22 mouse cellular contexts compared by ENCODE assay signal in genomic region chr7:76462361-76463001, GRCm38 (mm10).
DNase-seq lines count a peak whose midpoint lies in the region; ATAC-seq and TF ChIP-seq lines count a peak whose summit lies in the region.
"Had no signal": no experiment of that assay in that cellular context is flagged by ENCODE, and none has a peak within 500 bp of the region (broad histone marks: within the 10 kb centered on the region; RNA-seq: fewer than 3 reads in every experiment).

No protein-coding gene starts in this region.

- 44% methylated on average over 5 of the region's 5 CpGs for WGBS in kidney, postnatal 0 days

- H3K4me1 ChIP-seq in kidney, postnatal 0 days (replicated peaks; ENCODE audit: insufficient read depth, low read length), result no peaks in the 10 kb centered on the region
- peaks cover 14 to 30% of the 10 kb centered on the region in 2 experiments for H3K4me1 ChIP-seq in CH12.LX (ENCODE audit: control insufficient read depth in 1 of 2, insufficient read depth in 2 of 2)
- H3K4me1 ChIP-seq: heart, embryonic 15.5 days; hindbrain, embryonic 15.5 days; neural tube, embryonic 15.5 days had no signal

- H3K79me2 ChIP-seq in CH12.LX (replicated peaks; ENCODE audit: control insufficient read depth, extremely low read depth, insufficient read depth, poor library complexity, severe bottlenecking), result no peaks in the 10 kb centered on the region

- H3K9ac ChIP-seq in kidney, postnatal 0 days (ENCODE audit: low read depth, low read length), result no peak overlapping the region
- no peak overlapping the region for H3K9ac ChIP-seq in CH12.LX (ENCODE audit: insufficient read depth, low read depth)
- H3K9ac ChIP-seq: heart, embryonic 15.5 days; hindbrain, embryonic 15.5 days; midbrain, embryonic 13.5 days; neural tube, embryonic 15.5 days had no signal

- H3K27me3 ChIP-seq in kidney, postnatal 0 days (ENCODE audit: insufficient read depth, low read length), result no peaks in the 10 kb centered on the region
- no peaks in the 10 kb centered on the region for H3K27me3 ChIP-seq in CH12.LX (replicated peaks)
- H3K27me3 ChIP-seq: heart, embryonic 15.5 days; hindbrain, embryonic 15.5 days; midbrain, embryonic 13.5 days; neural tube, embryonic 15.5 days had no signal

- no peaks in the 10 kb centered on the region for H3K36me3 ChIP-seq in kidney, postnatal 0 days (ENCODE audit: insufficient read depth, low read length)
- H3K36me3 ChIP-seq in CH12.LX (replicated peaks in 1 of 2; ENCODE audit: control insufficient read depth in 1 of 2, insufficient read depth in 1 of 2, low read length in 1 of 2), result no peaks in the 10 kb centered on the region
- H3K36me3 ChIP-seq: heart, embryonic 15.5 days; hindbrain, embryonic 15.5 days; midbrain, embryonic 13.5 days; neural tube, embryonic 15.5 days had no signal

- no peaks in the 10 kb centered on the region for H3K9me3 ChIP-seq in kidney, postnatal 0 days (replicated peaks; ENCODE audit: low read length)
- no peaks in the 10 kb centered on the region for H3K9me3 ChIP-seq in CH12.LX (replicated peaks; ENCODE audit: low read length)
- H3K9me3 ChIP-seq: heart, embryonic 15.5 days; hindbrain, embryonic 15.5 days; midbrain, embryonic 13.5 days; neural tube, embryonic 15.5 days had no signal

- no peak; the same call in 1 of the 2 replicates for TF ChIP-seq RAD21 in CH12.LX (IDR thresholded peaks at IDR 0.05; ENCODE audit: low read depth, low read length)

- no peak overlapping the region for H3K4me2 ChIP-seq in kidney, postnatal 0 days (ENCODE audit: low read length)
- peak overlapping the region; percentile 93 for H3K4me2 ChIP-seq in CH12.LX (ENCODE audit: insufficient read depth, low read depth, poor library complexity, severe bottlenecking)
- H3K4me2 ChIP-seq: heart, embryonic 15.5 days; hindbrain, embryonic 15.5 days; midbrain, embryonic 13.5 days; neural tube, embryonic 15.5 days had no signal

- peak; percentile 98 for TF ChIP-seq EP300 in CH12.LX (IDR thresholded peaks at IDR 0.05; ENCODE audit: low read length)

- ATAC-seq in kidney, postnatal 0 days (replicated peaks; ENCODE audit: low FRiP score, low read depth), result no peak
- ATAC-seq in hematopoietic stem cell, adult 5-6 weeks (replicated peaks in 1 of 2; ENCODE audit: insufficient read depth in 1 of 2, low FRiP score in 2 of 2, low TSS enrichment in 1 of 2, low read depth in 1 of 2, poor library complexity in 2 of 2, severe bottlenecking in 2 of 2), result peak; percentile 48 to 72; a peak in 3 of 4 replicates
- ATAC-seq: CD4-positive, CD25-positive, alpha-beta regulatory T cell, adult 4 months; midbrain, embryonic 13.5 days had no signal

- H3K4me3 ChIP-seq in kidney, postnatal 0 days (replicated peaks; ENCODE audit: low read depth, low read length), result no peak overlapping the region
- no peak overlapping the region for H3K4me3 ChIP-seq in CH12.LX (replicated peaks in 1 of 3; ENCODE audit: low read depth in 2 of 3, low read length in 2 of 3, poor library complexity in 1 of 3)
- H3K4me3 ChIP-seq: gastrocnemius, adult 2 months; heart, adult 2 months; heart, embryonic 15.5 days; hindbrain, embryonic 15.5 days; midbrain, embryonic 13.5 days; myocyte; neural tube, embryonic 15.5 days had no signal

- no peak for TF ChIP-seq CTCF in kidney, postnatal 0 days (IDR thresholded peaks at IDR 0.05; ENCODE audit: low read depth)
- no peak for TF ChIP-seq CTCF in CH12.LX (conservative IDR thresholded peaks at IDR 0.05 in 1 of 2, IDR thresholded peaks at IDR 0.05 in 1 of 2; ENCODE audit: low read depth in 2 of 2, low read length in 2 of 2)

- no peak overlapping the region for H3K27ac ChIP-seq in kidney, postnatal 0 days
- peak overlapping the region; percentile 28 for H3K27ac ChIP-seq in CH12.LX (ENCODE audit: insufficient read depth, low read depth)
- H3K27ac ChIP-seq: gastrocnemius, adult 2 months; heart, adult 2 months; heart, embryonic 15.5 days; hindbrain, embryonic 15.5 days; macrophage; midbrain, embryonic 13.5 days; neural tube, embryonic 15.5 days had no signal

- in situ Hi-C loops in CH12.LX (cut with MboI; ENCODE audit: low pct_ligation_motif_present, low pct_unique_long_range_greater_than_20kb, low sequenced_read_pairs), result no loop called here

- no peak for TF ChIP-seq POLR2A in CH12.LX (IDR thresholded peaks at IDR 0.05; ENCODE audit: low read depth, low read length)

- peak; percentile 1 for DNase-seq in kidney, postnatal 0 days (ENCODE audit: low spot score)
- no peak for DNase-seq in kidney, adult 9 months
- peak; percentile 41 to 44 for DNase-seq in B cell, adult 2 months
- DNase-seq in CH12.LX (ENCODE audit: extremely low read depth), result peak; percentile 90
- no peak for DNase-seq in gastrocnemius, postnatal 25 days
- DNase-seq in right cerebral cortex, adult 18-20 months, result no peak
- DNase-seq: cerebellum, adult 11 months; cerebellum, postnatal 36 days; gastrocnemius, adult 2 months; heart, adult 2 months; kidney, adult 11 months; kidney, postnatal 14 days; lung, adult 2 months; thymus, postnatal 25 days had no signal

- dilution Hi-C loops in CH12.LX (cut with MboI; ENCODE audit: extremely low pct_ligation_motif_present, extremely low pct_unique_long_range_greater_than_20kb, low sequenced_read_pairs), result no loop called here

TF ChIP-seq in CH12.LX, 34 proteins besides CTCF, POLR2A, EP300 and RAD21:
- TF ChIP-seq NELFE (IDR thresholded peaks at IDR 0.05; ENCODE audit: low read depth, low read length) (no peak), RCOR1 (conservative IDR thresholded peaks at IDR 0.05; ENCODE audit: low read depth, low read length) (peak; percentile 91), PAX5 (IDR thresholded peaks at IDR 0.05; ENCODE audit: low read length) (no peak), MAFK (IDR thresholded peaks at IDR 0.05; ENCODE audit: insufficient replicate concordance, low read length) (peak; percentile 92), JUND (conservative IDR thresholded peaks at IDR 0.05; ENCODE audit: low read depth, low read length) (peak; percentile 74), ELF1 (IDR thresholded peaks at IDR 0.05; ENCODE audit: low read depth, low read length) (peak; percentile 43; the same call in 1 of the 2 replicates), BHLHE40 (IDR thresholded peaks at IDR 0.05; ENCODE audit: low read depth, low read length) (peak; percentile 98), MAX (IDR thresholded peaks at IDR 0.05; ENCODE audit: low read length) (peak; percentile 57; the same call in 1 of the 2 replicates), HCFC1 (IDR thresholded peaks at IDR 0.05; ENCODE audit: low read depth, low read length) (no peak), MXI1 (IDR thresholded peaks at IDR 0.05; ENCODE audit: low read depth, low read length) (no peak), MAZ (IDR thresholded peaks at IDR 0.05; ENCODE audit: low read depth, low read length) (no peak), KAT2A (IDR thresholded peaks at IDR 0.05; ENCODE audit: insufficient replicate concordance, low read length) (0 out of 2 replicates have a peak, but pooled peaks have one; percentile 60), GABPA (IDR thresholded peaks at IDR 0.05; ENCODE audit: insufficient replicate concordance, low read depth, low read length) (no peak), IRF4 (IDR thresholded peaks at IDR 0.05; ENCODE audit: low read depth, low read length) (peak; percentile 82), TCF12 (IDR thresholded peaks at IDR 0.05; ENCODE audit: low read depth, low read length) (peak; percentile 92), CHD2 (IDR thresholded peaks at IDR 0.05; ENCODE audit: low read length) (peak; percentile 72; the same call in 1 of the 2 replicates), JUN (IDR thresholded peaks at IDR 0.05; ENCODE audit: insufficient read depth, low read depth, low read length) (peak; percentile 66), CHD1 (IDR thresholded peaks at IDR 0.05; ENCODE audit: low read depth, low read length) (no peak), NRF1 (IDR thresholded peaks at IDR 0.05; ENCODE audit: low read depth, low read length) (no peak), MEF2A (IDR thresholded peaks at IDR 0.05; ENCODE audit: borderline replicate concordance, low read depth, low read length) (peak; percentile 94), USF1 (IDR thresholded peaks at IDR 0.05; ENCODE audit: low read depth, low read length) (no peak), MYC (IDR thresholded peaks at IDR 0.05; ENCODE audit: low read depth, low read length) (0 out of 2 replicates have a peak, but pooled peaks have one; percentile 69), TBP (conservative IDR thresholded peaks at IDR 0.05; ENCODE audit: low read depth, low read length) (no peak), ZKSCAN1 (IDR thresholded peaks at IDR 0.05; ENCODE audit: borderline replicate concordance, low read depth, low read length) (no peak), ZNF384 (IDR thresholded peaks at IDR 0.05; ENCODE audit: low read depth, low read length) (peak; percentile 99), ETS1 (conservative IDR thresholded peaks at IDR 0.05; ENCODE audit: low read depth, low read length) (peak; percentile 88), SIN3A (IDR thresholded peaks at IDR 0.05; ENCODE audit: low read length) (peak; percentile 69; the same call in 1 of the 2 replicates)

Comparison
In these comparisons a context has a peak if more than half of its experiments do, and no peak if none do; other contexts are left out.
1. DNase-seq: peak in kidney, postnatal 0 days (single experiment), B cell, adult 2 months (2 of 2) and CH12.LX (single experiment); none in kidney, adult 9 months (single experiment), gastrocnemius, postnatal 25 days (single experiment) and right cerebral cortex, adult 18-20 months (single experiment).